Mouse (Mus musculus) urinary bladder, postnatal 10 days (tissue): ENCODE data around the gene Ralgps1.
A peak's percentile ranks its signal among the peaks of the same experiment; 100 is the strongest.
"Not testable (repeated sequence)": the region's sequence is repeated elsewhere in the genome, so short reads cannot be mapped to it uniquely, and the experiment has no call there.

ENCODE experiments used
- DNase-seq: peaks from one replicate; pipeline ENCODE4 v3.0.0; 2022; ENCODE audit warnings: low spot score

Ralgps1 gene

DNA sequence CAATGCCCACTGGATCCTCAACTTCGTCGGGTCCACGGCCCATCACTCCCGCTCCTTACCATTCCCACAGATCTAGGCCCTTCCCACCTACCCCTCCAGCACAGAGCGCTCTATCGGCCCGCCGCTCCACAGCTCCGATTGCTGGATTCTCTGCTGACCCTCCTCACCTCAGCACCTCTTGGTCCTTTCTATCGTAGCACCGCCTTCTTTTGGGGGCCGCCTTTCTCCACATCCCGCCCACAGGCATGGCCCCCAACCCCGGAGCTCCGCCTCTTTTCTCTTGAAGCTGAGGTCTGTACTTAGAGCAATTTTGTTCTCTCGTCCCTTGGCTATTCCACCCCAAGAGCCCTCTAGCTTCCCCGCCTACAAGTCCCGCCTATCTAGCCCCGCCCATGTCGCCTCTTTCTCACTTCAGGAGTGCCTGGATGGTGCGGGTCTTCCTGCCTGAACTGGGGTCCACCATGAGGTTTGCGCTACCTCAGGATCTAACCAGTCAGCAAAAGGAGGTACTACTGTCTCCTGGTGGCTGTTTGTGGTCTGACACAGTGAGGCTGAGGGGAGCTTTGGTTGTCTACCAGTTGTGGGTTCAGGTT, 239.7 kb downstream of the Ralgps1 start, which contains the start of gene Garnl3:
Gene Garnl3 (minus strand): TSS at position 155 of the 593 bp plus-strand sequence.
- DNase-seq: peak; percentile 31

DNA sequence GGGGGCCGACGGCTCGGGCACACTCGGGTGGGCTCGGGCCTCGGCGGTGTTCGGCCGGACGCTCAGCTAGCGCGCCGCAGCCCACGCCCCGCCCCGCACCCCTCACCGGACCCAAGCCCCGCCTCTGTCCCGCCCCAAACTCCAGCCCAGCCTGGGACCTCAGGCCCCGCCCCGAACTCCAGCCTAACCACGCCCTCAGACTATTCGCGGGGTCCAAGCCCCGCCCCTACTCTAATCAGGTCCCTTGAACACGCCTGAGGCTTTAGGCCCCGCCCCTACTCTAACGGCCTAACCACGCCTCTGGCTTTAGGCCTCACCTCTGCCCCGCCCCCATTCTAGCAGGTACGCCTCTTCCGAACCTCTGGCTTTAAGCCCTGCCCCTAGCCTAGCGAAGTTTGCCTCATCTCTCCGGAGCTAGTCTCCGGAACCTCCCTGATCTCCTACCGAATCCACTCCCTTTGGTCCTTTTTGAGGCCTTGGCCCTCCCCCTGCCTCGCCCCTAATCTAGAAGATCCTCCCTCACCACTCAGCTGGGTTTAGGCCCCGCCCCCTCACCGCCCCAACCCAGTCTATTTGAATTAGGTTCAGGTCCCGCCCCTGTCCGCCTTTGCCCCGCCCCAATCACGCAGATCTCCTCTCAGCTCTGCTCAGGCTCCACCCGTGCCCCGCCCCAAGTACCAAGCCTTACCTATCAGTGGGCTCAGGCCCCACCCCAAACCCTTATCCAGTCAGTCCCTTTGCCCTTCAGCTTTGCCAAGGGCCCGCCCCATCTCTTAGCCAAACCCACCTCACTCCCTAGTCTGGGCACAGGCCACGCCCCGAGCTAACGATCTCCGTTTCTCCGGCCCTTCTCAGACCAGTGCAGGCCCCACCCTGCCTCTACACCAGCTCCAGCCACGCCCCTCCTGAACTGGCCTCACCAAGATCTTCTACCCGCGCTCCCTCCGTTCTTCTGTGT, 240.5 kb downstream of the Ralgps1 start:
- peak; percentile 95 for DNase-seq

DNA sequence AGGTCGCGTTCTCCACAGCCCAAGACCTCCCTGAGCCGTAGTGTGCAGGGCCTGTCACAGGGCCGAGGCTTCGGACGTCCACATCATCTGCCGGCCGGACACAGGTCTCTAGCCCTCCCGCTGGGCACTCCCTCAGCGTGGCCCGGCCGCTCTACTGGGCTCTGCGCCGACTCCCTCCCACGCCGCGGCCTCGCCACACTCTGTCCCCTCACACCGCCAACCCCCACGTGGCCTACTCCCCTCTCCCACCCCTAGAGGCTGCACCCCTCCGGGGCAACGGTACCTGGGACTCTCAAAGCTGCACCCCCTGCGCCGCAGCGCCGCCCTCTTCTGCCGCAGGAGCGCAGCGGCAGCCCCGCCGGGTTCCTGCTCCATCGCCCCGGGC, 241.2 kb downstream of the Ralgps1 start:
- peak; percentile 19 for DNase-seq

DNA sequence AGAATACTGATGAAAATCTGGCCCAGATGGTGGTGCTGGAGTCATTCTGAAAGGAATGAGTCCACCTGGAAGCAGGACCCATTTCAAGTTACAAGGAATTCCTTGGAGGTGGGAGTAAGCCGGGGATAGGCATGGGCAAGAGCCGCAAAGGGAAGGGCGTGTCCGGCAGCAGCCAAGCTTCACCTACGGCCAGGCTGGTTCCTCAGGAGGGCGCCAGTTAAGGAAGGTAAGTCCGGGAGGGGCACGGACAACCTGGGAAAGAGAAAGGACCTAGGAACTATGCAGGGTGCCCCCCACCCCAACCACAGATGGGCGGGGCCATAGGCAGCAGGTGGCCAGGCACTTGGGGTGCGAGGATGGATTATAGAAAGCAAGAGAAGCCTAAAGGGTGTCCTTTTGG, 241.6 kb downstream of the Ralgps1 start:
- DNase-seq: no peak

DNA sequence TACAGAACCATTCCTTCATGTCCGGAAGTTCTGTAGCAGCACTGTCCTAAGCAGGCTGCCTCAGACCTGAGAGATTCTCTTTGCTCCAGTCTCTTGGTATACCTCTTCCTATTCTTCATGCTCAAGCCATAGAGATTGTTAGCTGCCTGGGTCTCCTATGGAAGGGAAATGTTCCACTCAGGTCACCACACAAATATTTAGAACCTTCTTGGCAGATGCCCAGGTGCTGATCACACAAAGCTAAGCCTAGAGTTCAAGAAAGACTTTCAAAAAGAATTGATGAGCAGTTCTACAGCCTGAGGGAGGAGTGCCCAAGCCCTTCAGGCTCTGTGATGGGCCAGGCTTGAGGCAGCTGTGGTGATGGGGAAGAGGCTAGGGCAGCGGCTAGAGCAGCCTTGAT, 242.3 kb downstream of the Ralgps1 start:
- no peak for DNase-seq

DNA sequence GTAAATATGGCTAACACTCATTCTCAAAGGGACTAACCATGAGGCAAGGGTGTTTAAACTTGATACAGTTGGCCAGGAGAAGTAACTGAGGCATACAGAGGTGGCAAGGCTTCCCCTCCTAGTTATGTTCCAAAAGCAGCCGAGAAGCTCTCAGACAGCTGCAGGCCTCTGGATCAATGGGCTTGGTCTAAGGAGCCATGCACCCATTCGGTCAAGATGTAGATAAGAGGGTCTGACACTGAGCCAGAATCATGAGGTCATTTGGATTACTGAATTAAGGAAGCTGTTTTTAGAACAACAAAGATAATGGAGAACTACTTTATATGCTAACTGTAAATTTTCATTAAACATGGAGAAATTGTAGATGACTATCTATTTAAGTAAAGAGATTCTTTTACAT, 244.0 kb downstream of the Ralgps1 start:
- DNase-seq: no peak

DNA sequence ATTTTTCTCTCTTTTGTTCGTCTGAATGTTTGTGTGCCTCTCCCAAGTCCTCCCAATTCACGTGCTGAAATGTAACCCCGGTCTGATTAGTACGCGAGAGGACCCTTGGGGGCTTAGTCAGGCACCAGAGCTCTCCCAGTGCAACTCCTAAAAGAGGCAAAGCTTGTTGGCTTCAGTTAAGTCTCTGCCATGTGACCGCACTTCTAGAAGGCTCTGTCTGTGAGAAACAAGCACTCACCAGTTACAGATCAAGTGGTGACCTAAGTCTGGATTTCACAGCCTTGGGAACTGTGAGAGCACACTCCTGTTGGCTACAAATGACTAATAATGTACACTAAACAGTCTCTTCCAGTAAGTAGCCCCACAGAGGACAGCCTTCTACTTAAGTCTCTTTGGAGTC, 248.4 kb downstream of the Ralgps1 start:
- DNase-seq: no peak

DNA sequence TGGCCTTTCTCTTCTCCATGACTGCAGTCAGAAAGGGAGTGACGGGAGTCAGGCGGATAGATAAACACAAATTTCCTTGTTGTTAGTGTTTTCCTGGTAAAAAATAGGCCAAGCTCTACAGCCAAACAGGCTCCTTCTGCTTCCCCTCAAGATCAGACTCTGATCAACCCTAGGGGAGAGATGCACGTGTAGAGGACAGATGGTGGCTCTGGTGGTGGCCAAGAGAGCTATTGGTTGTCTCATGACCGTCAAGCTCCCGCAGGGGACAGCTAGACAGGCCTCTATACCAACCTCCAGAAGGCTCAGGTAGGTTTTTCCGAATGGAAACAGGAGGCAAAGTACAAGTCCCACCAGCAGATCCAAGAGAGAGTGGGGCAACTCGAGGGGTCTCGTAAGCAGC, 270.8 kb downstream of the Ralgps1 start:
- no peak for DNase-seq

DNA sequence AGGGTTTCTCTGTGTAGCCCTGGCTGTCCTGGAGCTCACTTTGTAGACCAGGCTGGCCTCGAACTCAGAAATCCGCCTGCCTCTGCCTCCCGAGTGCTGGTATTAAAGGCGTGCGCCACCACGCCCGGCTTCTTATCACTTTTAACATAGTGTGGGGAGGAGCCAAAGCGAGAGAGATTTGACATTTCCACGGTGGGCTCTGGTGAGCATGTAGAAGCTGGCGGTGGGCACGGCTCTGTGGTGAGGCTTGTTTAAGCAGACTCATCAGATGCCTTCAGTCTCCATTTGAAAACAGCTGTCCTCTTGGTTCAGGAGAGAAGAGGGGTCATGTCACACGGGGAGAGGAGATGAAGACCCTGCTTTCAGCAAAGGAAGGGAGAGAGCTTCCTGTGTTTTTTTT, 274.0 kb downstream of the Ralgps1 start:
- DNase-seq: not testable (repeated sequence)

DNA sequence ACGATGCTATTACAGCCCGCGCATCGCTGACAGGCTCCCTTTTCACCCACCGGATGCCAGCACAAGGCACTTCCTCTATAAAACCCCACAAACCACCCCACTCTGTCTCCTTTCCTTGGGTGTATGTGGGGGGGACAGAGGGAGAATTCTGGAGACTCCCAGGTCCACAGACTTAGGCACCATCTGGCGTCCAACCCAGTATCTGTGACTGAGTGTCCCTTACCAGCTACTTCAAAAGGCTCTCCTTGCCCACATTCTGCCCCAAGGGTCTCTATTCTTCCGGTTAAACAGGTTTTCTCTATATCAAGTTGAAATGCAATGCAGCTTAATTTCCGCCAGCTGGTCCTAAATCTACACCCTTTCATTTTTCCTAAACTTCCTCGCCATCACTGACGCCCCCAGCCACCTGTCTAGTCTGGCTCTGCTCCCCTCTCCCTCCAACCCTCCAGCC, 276.0 kb downstream of the Ralgps1 start:
- no peak for DNase-seq

DNA sequence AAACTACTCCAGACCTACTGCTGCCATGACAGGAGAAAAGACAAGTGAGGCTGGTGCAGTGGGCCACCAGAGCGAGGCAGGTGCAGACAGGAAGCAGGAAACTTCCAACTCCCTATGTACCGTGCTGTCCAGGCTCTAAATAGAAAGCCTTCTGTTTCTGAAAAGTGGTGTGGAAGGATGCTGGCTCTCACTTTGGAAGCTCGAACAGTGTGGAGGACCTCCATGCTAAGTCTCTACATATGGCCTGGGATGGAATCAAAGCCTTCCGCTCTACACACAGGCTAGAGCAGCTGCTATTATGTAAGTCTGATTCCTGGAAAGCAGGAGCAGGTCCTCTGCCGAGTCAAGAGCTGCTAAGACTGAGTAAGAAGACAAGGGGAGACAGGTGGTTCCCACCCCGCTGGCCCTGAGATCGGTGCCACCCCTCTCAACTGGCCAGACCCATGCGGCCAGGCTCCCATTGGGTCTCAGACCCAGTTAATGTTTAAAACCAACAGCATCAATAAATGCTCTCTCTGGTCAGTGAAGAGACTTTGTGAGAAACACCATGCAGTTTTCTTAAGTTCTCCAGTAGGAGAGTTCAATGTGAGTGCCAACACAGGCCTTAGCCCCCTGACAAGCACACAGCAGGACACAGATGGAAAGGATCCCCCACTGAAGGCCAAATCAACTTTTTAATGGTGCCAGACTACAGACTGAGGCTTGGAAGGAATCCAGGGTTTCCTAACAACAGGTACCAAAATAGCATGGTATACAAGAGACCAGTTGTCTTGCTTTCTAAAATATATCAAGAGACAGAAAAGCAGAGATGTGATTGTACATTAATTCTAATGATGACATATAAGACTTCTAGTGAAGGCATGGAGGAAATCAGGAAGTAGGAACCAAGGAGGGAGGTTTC, 280.4 kb downstream of the Ralgps1 start:
- DNase-seq: no peak

DNA sequence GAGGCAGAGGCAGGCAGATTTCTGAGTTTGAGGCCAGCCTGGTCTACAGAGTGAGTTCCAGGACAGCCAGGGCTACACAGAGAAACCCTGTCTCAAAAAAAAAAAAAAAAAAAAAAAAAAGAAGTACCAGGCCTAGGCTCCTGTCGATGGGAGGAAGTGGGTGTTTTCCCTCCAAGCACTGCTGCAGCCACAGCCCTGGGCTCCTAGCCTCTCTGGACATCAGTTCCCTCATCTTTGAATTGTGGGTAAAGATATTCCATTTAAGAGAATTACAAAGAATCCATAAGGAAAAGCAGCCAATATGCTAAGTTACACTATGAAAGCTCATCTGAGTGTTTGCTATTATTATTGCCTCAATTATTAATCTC, 281.3 kb downstream of the Ralgps1 start:
- DNase-seq: not testable (repeated sequence)

DNA sequence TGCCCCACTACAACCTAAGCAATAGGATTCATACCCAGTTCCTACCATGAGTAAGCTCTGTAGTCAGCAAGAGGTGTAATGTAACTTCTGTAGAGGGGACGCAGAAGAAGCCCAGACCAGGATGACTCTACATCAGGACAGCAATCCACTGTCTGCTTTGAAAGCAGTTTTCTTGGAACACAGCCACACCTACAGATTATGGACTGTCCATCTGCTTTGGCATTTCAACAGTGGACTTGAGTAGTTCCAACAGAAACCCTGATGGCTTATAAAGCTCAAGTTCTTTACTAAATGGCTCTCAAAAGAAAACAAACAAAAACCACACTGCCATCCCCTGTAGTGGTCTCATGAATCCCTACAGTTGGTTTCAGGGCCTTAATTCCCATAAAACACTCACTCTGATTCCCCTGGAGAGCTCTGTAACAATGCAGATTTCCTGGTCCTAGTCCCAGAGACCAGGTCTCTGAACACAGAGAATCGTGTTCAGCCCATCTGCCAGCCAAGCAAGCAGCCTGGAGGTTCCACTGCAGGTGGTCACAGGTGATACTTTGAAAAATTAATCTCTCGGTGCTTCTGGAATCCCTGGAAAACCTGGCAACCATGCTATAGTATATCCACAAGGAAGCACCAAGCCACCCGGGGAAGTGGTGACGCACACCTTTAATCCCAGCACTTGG, 281.8 kb downstream of the Ralgps1 start:
- DNase-seq: no peak

DNA sequence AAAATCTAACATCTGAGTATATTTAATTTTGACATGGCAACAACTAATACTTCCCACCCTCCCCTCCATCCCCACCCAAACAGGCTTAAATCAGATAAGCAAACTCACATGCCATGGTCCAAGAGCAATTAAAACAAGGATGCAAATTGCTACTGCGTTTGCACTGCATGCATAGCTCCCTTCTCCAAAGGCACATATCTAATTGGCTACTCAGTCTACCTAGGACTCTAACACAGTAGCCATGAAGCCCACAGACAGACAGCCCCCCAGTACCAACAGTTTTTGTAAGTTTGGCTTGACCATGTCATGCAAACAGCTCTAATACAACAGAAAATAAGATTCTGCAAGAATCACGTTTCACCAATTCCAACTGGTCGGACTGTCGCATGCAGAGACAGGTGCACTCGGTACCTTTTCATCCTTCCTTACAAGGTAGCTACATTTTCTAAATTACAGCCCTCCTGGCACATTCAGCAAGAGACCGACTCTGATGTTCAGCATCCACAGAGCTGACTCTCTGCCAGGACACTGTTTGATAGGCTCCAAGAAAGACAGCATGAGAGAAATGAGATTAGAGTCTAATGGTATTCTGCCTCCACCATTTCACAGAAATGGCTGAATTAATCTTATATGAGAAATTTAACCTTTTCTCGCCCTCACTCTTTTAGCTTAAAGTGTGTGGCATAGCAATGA, 284.5 kb downstream of the Ralgps1 start:
- no peak for DNase-seq

DNA sequence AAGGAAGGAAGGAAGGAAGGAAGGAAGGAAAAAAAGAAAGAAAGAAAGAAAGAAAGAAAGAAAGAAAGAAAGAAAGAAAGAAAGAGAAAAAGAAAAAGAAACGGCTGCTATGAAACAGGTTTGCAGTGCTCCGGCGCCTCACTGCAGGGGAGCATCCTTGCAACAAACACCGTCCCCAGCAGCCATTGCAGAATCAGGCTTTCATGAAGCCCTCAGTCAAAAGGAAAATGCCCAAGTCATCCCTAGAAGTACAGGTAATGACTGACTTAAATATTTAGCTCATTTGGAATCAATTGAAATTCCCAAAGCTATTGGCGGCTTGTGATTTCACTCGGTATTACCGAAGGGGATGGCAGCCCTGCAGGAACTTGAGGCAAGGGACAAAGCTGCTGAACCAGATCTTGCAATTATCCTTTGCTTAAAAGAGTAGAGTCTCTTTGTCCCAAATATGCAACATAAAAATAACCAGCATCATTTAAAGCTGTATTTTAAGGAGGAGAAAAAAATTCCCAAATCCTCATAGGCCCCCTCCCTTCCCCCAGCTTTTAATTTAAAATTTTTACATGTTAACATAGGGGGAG, 285.2 kb downstream of the Ralgps1 start:
- DNase-seq: no peak

DNA sequence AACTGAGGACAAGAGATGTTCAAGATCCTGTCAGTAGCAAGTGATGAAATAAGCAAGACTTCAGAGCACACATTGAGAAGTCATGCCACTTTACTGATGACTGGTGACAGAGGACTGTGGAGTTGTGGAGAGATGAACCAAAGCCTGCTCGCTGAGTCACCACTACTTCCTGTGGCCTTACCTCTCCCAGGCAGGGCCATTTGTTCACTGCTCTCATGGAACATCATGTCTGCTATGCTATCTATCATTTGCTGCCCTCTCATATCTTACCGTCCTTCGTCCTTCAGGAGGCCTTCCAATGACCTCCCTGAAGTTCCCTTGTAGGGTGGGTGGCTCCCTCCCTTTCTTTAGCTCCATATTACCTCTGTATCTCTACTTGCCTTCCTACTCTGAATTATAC, 287.1 kb downstream of the Ralgps1 start:
- no peak for DNase-seq
